Mouse (Mus musculus) left cerebral cortex, postnatal 10 days (tissue): ENCODE measurements around the gene Cadm3. TPM values are rescaled to one million over a fixed set of nuclear protein-coding genes. Genes with fewer than 3 reads are reported as not detected.

Experiments used
- DNase-seq, 2 experiments: peaks; one replicate each; pipeline ENCODE4 v3.0.0; 2021 to 2022; ENCODE audit warnings: low spot score in 2 of 2, mixed read lengths in 1 of 2; ENCODE audit errors: extremely low spot score in 1 of 2
- intact Hi-C: fragments of 180-260 bp; cut with DNase I; formaldehyde crosslinking; loops from one replicate; pipeline ENCODE4 v1.15.1; 2025
- total RNA-seq, 2 experiments: library from RNA; stranded (reverse); gene quantifications; 2 replicates each; pipeline ENCODE4 v1.2.3; 2021

Gene Cadm3
- total RNA-seq: 100 to 1,000 TPM; 503 to 552 TPM

DNA sequence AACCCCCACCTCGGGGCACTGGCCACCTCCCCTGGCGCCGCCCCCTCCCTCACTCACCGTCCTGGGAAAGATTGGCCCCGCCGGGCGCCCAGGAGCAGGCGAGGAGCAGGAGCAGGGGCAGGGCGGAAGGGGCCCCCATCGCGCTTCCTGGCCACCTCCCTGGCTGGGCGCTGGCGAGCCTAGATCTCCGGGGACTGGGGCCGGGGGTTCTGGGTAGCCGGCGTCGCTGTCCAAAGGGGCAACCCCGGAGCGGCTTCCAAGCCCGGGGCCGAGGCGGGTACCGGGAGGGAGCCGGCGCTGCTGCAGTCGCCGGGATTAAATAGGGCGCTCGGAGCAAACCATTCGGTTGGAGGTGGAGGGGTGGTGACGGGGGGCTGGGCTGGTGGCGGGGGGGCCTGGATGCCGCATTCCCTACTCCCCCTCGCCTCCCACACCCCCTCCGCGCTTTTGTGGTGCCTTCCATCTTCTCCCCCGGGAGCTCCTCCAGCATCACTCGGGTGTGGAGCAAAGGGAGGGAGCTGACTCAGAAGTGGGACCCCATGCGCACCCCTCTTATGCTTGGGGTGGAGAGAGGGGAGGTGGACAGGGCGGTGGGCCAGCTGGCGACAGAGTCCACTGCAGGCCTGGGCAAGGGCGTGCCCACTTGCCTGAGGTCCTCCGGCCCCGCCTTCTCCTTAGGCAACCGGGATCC, at the start of gene Cadm3:
Cadm3 (minus strand) TSS at position 340 of the 691 bp plus-strand sequence.
- intact Hi-C loops: loop anchor here (5.0 kb wide), 1 partner anchor 45 kb away; no protein-coding TSS in a partner anchor
- DNase-seq: peak; percentile 84 to 85

GRCm38 (mm10) chr1:173414631-173415030, 47.1 kb upstream of the Cadm3 start:
- intact Hi-C loops: no loop called here
- DNase-seq: no peak

GRCm38 (mm10) chr1:173411863-173412262, 44.4 kb upstream of the Cadm3 start:
- no peak for DNase-seq
- intact Hi-C loops: no loop called here

DNA sequence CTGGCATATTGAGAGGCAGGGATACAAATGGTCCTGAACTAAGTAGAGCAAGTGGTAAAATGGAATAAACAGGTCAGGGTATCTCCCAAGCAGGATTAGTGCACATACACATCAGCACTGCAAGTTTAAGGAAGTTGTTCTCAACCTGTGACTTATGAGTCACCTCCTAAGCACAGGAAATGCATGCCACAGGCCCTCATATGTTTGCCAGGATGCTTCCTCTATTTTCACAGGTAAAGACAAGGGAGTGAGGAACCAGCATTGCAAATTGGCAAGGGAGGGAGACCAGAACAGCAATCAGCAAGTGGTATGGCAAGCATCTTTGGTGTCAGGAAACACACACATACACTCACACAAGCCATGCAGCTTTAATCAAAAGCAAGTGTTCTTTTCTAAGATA, 41.6 kb upstream of the Cadm3 start:
- intact Hi-C loops: no loop called here
- no peak for DNase-seq

GRCm38 (mm10) chr1:173404696-173405309, 37.3 kb upstream of the Cadm3 start:
- intact Hi-C loops: no loop called here
- DNase-seq: no peak

- DNase-seq: peak; percentile 77 to 78
- intact Hi-C loops: loop anchor here (2.0 to 5.0 kb wide), 3 partner anchors 766 to 990 kb away; partner anchors contain the start of gene Dusp23
Observed at GRCm38 (mm10) chr1:173398323-173398970, 31.0 kb upstream of the Cadm3 start.

DNA sequence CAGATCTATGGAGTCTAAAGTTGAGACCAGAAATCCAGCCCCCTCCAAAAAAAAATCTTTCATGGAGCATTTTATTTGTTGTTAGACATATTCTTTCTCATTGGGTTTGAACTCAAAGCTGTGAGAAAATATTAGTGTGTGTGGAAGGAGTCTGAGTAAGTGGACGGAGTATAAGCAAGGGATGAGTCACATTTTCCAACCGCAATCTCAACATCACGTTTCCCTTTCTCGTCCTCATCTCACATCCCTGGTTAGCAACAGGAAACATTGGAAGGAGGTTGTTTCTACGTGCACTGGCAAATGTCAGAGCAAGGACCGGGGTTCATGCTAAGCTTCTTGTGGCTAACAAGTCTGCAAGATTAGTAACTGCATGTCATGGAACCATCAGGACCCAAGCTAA, 24.3 kb upstream of the Cadm3 start:
- intact Hi-C loops: no loop called here
- DNase-seq: no peak

GRCm38 (mm10) chr1:173389901-173390401, 22.5 kb upstream of the Cadm3 start:
- DNase-seq: peak; percentile 79 to 93
- intact Hi-C loops: no loop called here

DNA sequence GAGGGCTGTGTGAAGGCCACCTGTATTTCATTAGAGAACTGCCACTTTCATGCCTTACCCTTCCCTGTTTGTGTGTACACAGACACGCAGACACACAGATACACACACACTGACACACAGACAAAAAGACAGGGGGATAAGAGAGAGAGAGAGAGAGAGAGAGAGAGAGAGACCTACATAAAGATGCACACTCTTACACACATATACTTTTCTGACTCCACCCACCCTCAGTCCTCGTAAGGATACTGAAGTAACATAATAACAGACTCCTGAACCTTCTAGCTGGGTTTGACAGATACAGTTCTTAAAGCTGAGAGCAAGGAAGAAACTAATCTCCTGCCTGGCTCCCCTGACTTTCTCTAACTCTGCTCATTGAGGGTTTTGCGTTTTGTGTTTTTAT, 21.9 kb upstream of the Cadm3 start:
- no peak for DNase-seq
- intact Hi-C loops: no loop called here

GRCm38 (mm10) chr1:173381436-173381835, 13.9 kb upstream of the Cadm3 start:
- intact Hi-C loops: no loop called here
- DNase-seq: no peak

DNA sequence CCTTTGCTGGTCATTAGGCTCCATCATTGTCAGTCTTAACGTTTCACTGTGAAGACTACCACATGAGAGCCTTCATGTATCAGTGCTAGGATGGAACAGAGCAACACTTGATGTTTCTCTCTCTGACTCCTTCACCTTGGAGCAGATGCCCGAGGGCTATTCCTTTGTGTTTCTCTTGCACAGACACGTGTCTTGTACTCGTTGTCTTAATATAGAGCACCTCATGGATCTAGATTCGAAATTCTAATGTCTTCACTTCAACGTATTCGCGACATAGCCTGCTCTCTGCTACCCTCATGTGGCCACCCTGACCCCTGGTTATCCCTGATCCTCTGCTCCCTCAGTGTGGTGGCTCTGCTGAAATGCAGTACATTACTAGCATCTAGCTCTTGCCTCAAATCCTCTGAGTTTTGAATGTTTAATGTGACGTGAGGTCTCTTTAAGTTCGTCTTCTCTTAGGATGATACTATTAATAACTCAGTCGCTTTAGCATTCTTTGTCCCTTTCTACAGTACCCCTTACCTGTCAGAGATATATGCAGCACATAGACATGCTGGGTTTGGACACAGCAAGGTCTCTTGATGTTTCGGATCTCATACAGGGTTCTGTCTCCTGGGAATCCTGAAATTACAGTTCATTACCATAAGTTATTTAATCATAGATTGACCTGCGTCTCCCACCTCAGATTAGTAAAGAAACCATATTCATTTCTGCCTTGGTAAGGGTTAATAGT, 10.1 kb upstream of the Cadm3 start:
- intact Hi-C loops: loop anchor here (5.0 kb wide), 1 partner anchor 740 kb away; no protein-coding TSS in a partner anchor
- DNase-seq: peak; percentile 70 to 75

DNA sequence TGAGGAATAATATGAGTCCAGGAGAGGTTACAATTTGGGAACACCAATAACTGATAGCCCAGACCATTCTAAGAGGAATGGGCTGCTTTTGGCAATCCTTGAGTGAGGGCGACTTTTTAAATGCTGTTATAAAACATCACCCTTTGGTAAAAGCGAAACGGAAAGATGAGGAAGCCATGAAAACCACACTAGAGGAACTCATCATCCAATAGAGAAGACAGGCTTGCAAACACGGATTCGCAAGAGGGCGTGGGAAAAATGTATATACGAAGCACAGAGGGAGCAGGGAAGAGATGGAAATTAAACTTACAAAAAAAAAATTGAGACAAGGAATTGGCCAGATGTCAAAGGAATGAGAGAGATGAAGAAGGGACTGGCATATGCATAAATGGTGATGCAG, 6.5 kb upstream of the Cadm3 start:
- intact Hi-C loops: loop anchor here (5.0 kb wide), 1 partner anchor 37 kb away; no protein-coding TSS in a partner anchor
- DNase-seq: no peak

DNA sequence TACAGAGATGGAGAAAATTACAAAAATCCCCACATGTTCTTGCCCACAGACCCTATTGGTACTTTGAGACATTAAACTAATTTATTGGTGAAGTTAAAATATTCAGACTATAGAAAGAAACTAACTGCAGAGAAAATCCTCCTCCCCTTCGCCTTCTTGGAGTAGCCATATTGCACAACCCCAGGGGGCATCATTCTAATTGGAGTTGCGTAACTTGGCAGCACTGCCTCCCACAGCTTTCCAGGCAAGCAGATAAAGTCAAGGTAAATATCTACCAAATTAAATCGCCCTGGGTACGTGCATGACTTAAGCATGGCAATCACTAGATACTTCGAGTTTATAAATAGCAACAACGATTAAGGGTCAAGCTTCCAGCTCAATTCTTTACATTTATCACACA, 4.1 kb upstream of the Cadm3 start:
- no peak for DNase-seq
- intact Hi-C loops: loop anchor here (5.0 kb wide), 1 partner anchor 34 kb away; no protein-coding TSS in a partner anchor

DNA sequence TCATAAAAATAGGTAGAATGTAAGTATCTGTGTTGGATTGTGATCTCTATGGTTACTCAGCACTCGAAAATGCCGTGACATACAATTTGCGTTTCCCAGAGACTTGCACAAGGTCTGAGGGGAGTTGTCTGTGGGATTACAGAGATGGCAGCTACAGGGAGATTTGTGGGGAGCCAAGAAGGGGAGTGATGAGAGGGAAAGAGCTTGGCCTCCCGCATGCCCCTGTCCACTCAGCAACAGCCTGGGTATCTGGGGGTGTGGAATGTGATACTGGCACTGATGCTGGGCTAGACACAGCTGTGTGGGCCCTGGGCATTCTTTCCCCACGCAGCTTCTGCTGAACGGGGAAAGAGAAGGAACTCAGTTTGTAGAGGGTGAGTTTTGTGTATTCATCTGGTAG, 3.0 kb upstream of the Cadm3 start:
- DNase-seq: no peak
- intact Hi-C loops: loop anchor here (5.0 kb wide), 1 partner anchor 33 kb away; no protein-coding TSS in a partner anchor

DNA sequence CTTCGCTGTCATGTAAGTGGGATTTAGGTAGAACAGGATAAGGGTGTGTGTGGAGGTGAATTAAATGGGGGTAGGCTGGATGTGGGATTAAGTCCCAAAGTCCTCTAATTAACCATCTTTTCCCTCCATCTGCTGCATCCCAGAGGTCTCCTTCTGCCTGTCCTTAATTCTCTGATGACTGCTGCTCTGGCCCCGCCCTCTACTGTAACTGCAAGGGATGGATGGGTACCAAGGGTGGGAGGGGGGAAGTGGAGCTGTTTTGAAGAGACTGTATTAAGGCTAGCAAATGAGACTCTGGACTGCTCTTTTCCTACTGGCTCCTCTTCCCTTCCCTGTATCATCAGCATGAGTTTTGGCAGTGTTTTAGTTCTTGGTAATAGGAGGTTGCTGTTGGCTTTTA, 2.1 kb upstream of the Cadm3 start:
- intact Hi-C loops: loop anchor here (5.0 kb wide), 2 partner anchors 32 to 47 kb away; no protein-coding TSS in a partner anchor
- DNase-seq: no peak

DNA sequence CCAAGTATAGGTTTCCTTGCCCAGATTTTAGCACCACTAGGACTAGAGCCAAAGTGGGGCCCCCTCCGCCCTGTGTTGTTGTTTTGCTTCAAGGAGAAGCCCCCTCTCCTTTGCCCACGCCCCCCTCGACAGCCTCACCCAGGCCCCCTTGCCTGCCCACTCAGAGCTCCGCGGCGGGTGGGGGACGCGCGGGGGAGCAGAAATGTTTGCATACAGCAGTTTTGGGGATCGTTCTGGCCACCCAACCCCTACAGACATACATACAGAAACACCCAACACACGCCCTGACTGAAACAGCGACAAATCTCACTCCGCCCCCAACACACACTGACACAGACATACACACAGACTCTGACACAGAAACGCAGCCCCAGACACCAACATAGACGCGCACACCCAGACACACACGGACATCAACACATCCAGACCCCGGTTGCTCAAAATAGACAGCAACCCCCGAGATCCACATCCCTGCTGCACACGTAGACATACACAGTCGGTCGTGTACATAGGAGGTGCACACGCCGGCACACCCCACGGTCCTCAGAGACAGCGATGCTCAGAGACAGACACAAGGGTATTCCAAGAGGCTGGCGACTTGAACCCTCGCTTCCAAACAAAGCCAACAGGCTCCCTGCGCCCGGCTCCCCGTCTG, 667 bp downstream of the Cadm3 start:
- intact Hi-C loops: loop anchor here (5.0 kb wide), 1 partner anchor 45 kb away; no protein-coding TSS in a partner anchor
- DNase-seq: peak in 1 of 2 experiments; percentile 54

DNA sequence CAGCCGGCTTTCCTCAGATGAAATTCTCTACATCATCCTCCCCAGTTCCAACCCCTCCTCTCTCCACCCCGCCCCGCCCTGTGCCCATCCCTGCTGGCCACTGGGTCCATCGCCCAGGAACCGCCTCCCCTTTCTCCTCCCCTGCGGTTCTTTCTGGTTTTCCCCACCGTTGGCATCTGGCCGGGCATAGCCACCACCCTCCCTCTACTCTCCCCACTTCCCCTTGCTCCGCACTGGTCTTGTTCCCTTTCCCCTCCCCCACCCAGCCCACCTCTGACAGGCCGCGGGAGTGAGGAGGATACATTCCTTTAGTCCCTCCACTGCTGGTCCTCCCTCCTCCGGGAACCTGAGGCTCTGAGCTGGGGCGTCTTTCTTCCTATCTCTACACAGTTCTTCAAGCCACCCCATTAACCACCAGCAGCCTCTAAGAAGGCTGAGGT, 1.5 kb downstream of the Cadm3 start:
- intact Hi-C loops: loop anchor here (5.0 kb wide), 1 partner anchor 44 kb away; no protein-coding TSS in a partner anchor
- DNase-seq: peak in 1 of 2 experiments; percentile 68

GRCm38 (mm10) chr1:173364125-173364800, 3.2 kb downstream of the Cadm3 start:
- intact Hi-C loops: no loop called here
- peak in 1 of 2 experiments; percentile 34 for DNase-seq
